Mouse (Mus musculus) left cerebral cortex, postnatal 10 days (tissue): ENCODE results near the gene Nlrc5. TPM values are rescaled to one million over a fixed set of nuclear protein-coding genes. Genes with fewer than 3 reads are reported as not detected.
"Not testable (repeated sequence)": the region's sequence is repeated elsewhere in the genome, so short reads cannot be mapped to it uniquely, and the experiment has no call there.

Source experiments
- DNase-seq, 2 experiments: peaks; one replicate each; pipeline ENCODE4 v3.0.0; 2021 to 2022; ENCODE audit warnings: low spot score in 2 of 2, mixed read lengths in 1 of 2; ENCODE audit errors: extremely low spot score in 1 of 2
- intact Hi-C: fragments of 180-260 bp; cut with DNase I; formaldehyde crosslinking; loops from one replicate; pipeline ENCODE4 v1.15.1; 2025
- total RNA-seq, 2 experiments: library from RNA; stranded (reverse); gene quantifications; 2 replicates each; pipeline ENCODE4 v1.2.3; 2021

Gene Nlrc5
- under 1 TPM; 0.61 to 0.77 TPM for total RNA-seq

DNA sequence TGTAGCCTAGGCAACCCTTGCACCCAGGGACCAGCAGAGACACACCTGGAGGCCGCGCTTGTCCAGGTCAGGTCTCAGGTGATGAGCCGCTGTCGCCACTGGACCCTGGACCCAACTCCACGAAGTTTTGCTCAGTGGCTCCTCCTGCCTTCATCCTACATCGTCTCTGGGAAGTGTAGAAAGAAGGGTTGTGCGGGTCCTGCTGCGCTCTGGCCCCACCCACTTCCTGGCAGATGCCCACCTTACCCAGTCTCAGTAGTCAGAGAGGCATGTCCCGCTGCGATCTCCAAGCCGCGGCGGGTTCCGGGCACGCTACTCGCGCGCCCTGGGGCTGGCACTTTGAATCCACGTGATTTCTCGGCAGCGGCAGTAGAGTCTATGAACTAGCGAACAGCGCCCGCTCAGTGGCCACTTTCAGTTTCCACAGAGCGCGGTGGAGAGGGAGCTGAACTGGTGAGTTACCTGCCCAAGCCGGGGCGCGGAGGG is at the start of gene Nlrc5:
Gene Nlrc5, plus strand, starts transcription at position 376 of the 486 bp plus-strand sequence.
- peak; percentile 19 to 61 for DNase-seq
- intact Hi-C loops, result no loop called here

DNA sequence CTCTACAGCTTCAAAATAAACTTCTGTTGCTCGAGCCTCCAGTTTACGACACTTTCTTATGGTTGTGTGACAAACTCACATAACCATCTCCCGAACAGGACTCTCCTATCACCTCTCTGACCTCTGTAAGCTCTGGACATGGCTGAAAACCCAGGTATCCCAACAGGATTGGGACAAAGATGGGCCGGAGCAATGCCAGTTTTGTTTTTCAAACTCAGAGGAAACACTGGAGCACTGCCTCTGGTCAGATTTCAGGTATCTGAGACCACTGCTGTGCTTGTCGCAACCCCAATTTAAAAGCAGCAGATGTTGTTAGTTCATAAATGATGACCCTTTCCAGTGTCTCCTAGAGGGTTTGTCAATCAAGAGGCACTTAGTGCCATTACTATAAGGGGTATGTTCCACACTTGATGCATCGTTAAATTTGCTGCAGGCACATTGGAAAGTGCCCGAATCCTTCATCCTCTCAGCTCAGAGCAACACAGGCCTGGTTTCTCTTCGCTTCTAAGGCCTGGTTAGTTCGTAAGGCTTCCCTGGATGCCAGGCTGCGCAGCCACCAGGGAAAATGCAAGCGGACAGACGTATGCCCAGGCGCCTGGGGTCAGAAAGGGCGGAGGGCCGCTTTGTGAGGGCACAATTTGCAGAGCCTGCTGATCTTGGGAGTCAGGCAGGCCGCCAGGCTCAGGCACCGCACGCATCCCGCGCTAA is 48.5 kb upstream of the Nlrc5 start:
- no peak for DNase-seq
- intact Hi-C loops, result loop anchor here (5.0 kb wide), 1 partner anchor 43 kb away; no protein-coding TSS in a partner anchor

DNA sequence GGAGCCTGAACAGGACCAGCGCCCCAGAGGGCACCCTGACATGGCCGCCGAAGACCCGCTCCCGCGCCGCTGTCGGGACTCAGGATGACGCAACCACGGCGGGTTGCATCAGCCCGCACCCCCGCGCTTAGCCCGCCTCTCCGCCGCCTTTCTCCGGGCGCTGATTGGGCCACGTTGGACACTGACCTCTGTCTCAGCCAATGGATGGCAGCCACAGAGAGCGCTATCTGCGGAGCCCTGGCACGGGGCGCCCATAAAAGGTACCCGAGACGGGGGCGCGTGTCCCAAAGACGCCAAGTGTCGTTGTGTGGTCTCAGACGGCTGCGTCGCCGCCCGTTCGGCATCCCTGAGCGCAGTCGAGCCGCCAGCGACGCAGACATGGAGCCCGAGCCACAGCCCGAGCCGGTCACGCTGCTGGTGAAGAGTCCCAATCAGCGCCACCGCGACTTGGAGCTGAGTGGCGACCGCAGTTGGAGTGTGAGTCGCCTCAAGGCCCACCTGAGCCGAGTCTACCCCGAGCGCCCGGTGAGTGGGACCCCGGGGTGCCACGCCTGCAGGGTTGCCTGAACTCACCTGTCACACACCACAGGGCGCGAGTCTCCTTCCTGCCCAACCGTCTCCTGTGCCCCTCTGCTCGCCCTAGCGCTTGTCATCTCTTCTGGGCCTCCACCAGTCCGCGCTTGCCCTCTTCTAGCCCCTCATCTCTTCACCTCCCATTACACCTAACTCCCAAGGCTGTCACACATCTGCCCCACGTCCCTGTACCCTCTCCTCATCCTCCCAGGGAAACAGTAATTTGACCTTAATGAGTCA is 47.7 kb upstream of the Nlrc5 start, which contains the start of gene Herpud1:
Gene Herpud1, plus strand, starts transcription at position 225 of the 813 bp plus-strand sequence.
- peak; percentile 98 to 99 for DNase-seq
- intact Hi-C loops, result loop anchor here (5.0 kb wide), 1 partner anchor 44 kb away; no protein-coding TSS in a partner anchor

DNA sequence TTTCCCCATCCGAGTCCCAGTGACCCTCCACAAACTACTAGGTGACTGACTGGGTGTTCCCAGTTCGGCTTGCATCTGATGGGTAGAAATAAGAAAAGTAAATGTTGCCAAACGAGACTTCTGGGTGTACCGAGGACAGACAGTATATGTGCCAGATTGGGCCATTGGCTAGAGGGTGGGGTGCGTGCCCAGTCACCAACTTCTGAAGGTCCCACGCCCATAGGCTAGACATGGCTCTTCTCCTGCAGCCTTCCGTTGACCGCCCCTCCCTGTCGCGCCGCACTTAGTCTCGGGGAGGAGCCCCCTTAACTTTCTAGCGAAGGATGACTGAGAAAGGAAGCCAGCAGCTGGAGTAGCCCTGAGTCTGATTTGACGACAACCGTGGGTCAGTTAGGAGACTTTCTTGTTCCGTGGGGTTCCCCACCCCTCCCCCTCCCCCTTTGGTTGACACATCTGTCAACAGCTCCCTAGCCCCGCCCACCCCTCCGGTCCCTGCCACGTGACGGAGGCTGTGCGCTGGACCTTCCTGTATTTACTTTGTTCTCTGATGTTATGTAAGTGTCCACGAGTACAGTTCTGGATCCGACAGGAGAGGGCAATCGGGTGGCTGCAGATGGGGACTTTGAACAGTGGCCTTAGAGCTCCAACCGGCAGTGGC is 47.0 kb upstream of the Nlrc5 start:
- peak; percentile 39 to 92 for DNase-seq
- intact Hi-C loops, result loop anchor here (5.0 kb wide), 1 partner anchor 45 kb away; no protein-coding TSS in a partner anchor

DNA sequence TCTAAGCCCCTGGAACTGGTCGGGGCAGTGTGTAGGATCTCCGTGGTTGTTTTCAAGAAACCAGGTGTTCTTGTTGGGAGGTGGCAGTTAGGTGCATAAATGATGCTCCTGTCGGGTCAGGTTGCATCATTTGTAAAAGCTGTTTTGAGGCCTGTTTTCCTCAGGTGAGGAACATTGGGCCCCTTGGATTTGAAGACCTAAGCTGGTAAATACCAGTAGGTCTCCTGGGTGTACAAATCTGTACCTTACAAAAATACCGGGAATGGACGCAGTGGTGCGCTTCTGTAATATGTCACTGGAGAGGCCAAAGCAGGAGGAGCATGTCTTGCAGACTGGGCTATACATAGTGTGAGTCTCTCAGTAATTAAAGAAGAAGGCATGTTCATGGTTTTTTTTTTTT is 46.4 kb upstream of the Nlrc5 start:
- no peak for DNase-seq
- intact Hi-C loops, result loop anchor here (5.0 kb wide), 1 partner anchor 45 kb away; no protein-coding TSS in a partner anchor

DNA sequence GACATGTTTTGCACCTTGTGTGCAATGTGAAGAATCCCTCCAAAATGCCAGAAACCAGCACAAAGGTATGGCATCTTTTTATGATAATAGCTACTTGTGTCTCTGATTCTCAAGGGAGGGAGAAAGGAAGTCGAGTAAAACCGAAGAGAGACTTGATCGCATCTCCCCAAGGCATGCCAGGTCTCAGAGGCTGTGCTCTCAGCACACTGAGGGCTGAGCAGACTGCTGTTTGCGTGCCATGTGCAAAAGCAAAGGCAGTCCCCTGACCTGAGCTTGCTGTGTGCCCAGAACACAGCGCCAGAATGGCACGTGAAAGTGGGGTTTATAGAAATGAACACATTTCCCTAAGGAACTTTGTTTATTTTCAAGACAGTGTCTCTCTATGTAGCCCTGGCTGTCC is 44.6 kb upstream of the Nlrc5 start:
- DNase-seq, result no peak
- intact Hi-C loops, result loop anchor here (5.0 kb wide), 1 partner anchor 47 kb away; no protein-coding TSS in a partner anchor

DNA sequence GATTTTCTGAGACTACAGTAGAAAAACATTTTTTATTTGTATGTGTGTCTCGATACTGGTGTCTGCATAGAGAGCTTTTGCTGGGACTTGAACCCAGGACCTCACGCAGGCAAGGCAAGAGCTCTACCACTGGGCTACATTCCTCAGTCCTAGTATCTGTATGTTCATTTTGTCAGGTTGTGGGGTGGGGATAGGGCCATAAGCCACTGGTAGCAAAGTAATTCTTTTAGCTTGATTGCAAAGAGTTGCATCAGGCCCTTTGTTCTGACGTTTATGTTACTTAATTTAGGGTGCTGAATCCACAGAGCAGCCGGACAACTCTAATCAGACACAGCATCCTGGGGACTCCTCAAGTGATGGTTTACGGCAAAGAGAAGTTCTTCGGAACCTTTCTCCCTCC is 43.7 kb upstream of the Nlrc5 start:
- no peak for DNase-seq

DNA sequence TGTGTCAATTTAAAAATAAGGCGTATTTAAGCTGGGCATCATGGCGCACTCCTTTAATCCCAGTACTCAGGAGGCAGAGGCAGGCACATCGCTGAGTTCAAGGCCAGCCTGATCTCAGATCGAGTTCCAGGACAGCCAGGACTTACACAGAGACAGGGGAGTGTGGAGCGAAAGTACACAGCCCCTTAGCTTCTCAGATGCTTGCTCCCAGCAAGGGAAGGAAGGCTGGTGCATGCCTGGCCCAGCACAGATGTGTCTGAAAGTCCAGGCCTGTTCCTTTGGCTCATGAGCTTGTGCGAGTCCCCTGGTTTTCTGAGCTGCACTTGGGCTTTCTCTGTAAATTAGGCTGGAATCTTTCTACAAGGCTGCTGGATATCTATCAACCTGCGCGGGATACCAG is 43.2 kb upstream of the Nlrc5 start:
- no peak for DNase-seq
- intact Hi-C loops, result no loop called here

More for the DNA sequence above, 43.7 kb upstream of the Nlrc5 start:
- intact Hi-C loops, result no loop called here

DNA sequence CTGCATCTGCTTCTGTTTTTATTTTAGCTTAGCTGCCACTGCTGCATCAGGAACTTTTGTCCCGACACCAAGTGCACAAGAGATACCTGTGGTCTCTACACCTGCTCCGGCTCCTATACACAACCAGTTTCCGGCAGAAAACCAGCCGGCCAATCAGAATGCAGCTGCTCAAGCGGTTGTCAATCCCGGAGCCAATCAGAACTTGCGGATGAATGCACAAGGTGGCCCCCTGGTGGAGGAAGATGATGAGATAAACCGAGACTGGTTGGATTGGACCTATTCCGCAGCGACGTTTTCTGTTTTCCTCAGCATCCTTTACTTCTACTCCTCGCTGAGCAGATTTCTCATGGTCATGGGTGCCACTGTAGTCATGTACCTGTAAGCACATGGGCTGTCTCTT is 42.0 kb upstream of the Nlrc5 start:
- intact Hi-C loops, result no loop called here
- DNase-seq, result peak in 1 of 2 experiments; percentile 68

DNA sequence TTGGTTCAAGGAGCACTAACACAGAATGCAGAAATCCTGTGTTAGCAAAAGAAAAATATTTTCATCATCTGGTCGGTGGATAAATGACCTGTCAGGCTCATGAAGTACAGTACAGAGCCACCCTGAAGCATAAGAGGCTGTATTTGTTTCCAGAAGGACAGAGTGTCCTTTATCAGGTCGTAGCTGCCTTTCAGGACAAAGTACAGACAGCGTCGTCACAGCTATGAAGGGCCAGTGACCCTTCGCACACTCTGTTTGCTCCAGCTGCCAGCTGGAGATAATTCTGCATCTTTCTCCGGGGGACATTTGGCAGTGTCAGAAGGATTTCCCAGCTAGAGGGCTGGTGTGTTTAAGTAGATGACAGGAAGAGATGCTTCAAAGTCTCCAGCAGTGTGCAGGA is 41.5 kb upstream of the Nlrc5 start:
- no peak for DNase-seq
- intact Hi-C loops, result no loop called here

DNA sequence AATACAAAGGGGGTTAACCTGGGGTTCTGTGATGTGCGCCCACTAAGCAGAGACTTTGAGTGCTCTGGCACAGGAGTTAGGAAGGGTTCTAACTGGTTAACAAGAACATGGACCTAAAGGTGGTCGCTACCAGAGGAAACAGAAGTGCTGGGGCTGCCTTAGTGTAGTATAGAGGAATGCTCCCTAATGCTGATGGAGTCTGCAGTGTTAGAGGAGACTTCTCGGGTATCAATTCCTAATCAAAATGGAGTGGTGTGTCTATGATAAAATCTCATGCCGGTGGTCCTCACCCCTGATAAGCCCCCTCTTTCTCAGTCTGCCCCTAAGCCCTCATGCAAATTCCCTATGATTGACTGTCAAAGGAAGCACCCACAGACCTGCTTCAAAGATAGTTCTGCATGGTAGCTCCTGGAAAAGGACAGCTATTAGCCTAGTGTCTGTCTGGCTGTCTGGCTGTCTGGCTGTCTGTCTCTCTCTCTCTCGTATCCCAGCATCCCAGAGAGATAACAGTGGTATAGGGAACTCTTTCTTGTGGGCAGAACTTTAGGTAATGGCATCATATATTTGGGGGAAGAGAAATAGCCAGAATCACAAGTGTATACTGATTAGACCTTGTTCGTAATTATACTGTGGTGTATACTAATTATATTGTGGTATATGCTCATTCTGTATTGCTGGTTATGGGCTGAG is 38.2 kb upstream of the Nlrc5 start:
- no peak for DNase-seq
- intact Hi-C loops, result no loop called here

DNA sequence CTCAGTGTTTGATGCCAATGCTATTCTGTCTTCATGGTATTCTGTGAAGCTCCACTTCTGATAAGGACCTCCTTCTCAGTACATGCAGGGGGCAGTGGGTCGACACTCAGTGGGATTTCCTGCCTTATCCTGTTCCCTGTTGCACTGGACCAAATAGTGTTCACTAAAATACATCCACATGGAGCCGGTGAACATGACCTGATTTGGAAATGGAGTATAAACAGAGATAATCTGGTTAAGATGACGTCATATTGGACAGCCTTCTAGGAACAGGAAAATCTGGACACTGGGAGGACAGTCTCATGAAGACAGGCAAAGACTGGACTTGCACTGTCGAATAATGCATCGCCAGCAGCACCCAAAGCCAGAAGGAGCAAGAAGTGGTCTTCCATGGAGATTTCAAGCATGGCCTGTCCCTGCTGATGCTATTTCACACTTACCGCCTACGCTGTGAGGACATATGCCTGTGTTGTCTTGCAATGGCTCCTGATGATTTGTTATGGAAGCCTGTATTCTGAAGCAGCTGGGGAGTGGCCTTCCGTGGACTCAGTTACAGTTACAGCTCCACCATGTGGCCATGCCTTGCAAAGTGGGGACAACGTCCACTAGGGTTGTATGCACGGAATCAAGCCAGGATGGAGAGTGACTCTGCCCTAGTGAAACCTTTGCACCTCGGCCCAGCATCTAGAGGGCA is 37.0 kb upstream of the Nlrc5 start:
- intact Hi-C loops, result no loop called here
- peak in 1 of 2 experiments; percentile 68 for DNase-seq

DNA sequence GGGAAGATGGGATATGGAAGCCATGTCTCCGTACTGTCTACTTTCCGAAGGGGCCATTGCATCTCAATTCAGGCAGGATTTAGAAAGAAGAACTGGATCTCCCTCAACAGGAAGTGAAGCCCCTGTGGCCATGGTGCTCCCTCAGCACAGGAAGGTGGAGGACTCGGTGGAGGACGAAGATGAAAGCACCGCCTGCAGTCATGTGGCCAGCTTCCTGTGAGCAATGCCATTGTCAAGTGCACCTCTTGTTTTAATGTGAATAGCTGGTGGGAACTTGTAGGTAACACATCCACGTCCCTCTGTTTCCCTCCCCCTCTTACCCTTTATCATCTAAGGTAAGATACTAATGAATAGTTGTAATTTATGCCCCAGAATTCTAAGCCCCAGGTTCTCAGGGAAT is 35.6 kb upstream of the Nlrc5 start:
- intact Hi-C loops, result no loop called here
- no peak for DNase-seq

DNA sequence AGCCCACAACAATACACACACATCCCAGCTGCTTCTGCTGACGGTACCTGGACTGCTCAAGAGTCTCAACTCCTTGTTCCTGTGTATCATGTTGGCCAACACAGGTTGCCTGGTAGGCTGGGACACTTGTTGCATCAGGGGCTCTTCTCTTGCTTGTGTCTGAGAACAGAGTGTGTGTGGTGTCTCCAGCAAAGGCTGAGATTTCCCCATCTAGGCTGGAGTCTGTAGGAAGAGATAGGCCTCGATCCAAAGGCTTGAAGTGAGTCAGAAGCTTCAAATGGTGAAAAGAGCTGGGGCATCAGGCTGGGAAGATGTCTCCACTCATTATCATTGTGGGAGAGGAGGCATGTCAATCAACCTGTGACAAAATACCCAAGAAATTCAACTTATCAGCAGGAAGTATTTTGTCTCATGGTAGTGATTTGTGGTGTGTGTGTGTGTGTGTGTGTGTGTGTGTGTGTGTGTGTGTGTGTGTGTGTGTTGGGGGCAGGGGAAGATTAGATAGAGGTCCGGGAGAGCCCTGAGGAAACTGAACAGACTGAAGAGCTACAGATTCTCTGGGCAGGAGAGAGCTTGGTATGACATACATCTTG is 34.7 kb upstream of the Nlrc5 start:
- intact Hi-C loops, result no loop called here

DNA sequence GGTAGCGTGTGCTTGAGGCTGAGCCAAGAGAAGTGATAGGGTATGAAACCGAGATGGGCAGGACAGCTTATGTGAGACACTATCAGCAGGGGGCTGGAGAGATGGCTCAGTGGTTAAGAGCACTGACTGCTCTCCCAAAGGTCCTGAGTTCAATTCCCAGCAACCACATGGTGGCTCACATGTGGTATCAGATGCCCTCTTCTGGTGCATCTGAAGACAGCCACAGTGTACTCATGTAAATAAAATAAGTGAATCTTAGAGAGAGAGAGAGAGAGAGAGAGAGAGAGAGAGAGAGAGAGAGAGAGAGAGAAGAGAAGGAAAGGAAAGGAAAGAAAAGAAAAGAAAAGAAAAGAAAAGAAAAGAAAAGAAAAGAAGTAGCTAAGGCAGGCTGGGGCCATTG is 34.2 kb upstream of the Nlrc5 start:
- intact Hi-C loops, DNase-seq: not testable (repeated sequence)

More for the DNA sequence above, 34.7 kb upstream of the Nlrc5 start:
- no peak for DNase-seq

DNA sequence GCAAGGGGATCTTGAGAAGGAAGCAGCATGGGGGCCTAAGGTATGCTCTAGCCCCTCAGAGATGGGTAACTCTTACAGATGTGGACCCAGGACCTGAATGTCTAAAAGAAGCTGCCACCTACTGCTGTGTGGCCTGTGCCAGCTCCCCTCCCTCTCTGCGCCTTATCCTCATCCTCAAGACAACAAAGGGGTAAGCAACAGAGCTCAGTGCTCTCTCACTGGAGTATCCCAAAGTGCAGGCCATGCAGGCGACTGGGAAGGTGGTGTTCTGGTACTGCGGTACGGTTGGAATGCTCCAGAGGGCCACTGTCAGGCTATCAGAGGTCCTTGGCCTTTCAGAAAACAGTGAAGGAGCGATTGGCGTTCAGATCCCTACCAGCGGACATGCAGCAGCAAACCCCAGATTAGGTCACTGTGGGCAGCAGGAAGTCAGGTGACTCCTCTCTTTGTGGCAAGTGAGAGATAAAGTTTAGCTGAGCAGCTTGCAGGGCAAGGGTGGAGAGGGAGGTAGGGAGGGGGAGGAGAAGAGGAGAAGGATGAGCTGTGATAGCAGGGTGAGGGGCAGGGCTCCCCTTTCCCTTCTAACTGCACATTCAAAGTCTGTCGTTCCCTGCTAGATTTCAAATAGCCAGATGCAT is 25.6 kb upstream of the Nlrc5 start:
- no peak for DNase-seq

DNA sequence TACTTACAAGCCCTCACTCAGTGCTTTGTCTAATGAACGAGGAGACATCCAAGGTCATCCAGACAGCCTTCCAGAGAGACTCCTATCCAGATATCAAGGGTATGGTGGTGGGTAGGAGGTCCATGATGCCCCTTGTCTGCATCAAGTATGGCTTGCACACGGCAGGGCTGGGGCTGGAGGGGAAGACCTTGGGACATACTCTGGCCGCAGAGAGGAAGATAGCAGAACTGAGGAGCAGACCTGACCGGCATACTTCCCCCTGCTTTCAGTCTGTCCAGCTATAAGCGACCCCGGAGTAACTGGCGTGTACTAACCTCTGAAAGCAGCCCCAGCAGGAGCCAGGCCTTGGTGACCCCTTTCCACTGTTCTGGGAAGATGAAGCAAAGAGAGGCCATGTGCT is 24.6 kb upstream of the Nlrc5 start:
- intact Hi-C loops, result no loop called here
- no peak for DNase-seq

More for the DNA sequence above, 25.6 kb upstream of the Nlrc5 start:
- intact Hi-C loops, result no loop called here
